In genomic region chr5:113221147-113221865, GRCm38 (mm10) we compare ENCODE assay signal across 8 mouse cellular contexts. TPM values are rescaled to one million over a fixed set of nuclear protein-coding genes. Genes with fewer than 3 reads are reported as not detected.
DNase-seq lines count a peak whose midpoint lies in the region; ATAC-seq and TF ChIP-seq lines count a peak whose summit lies in the region.

Gene 2900026A02Rik (minus strand): TSS chr5:113221236.

- WGBS in embryonic facial prominence, embryonic 15.5 days = 10% methylated on average over 51 of the region's 62 CpGs
- WGBS in heart, embryonic 12.5 days = 12% methylated on average over 62 of the region's 62 CpGs
- 11% methylated on average over 42 of the region's 62 CpGs for WGBS in kidney, embryonic 16.5 days
- 16% methylated on average over 60 of the region's 62 CpGs for WGBS in liver, adult 2 months
- 10% methylated on average over 48 of the region's 62 CpGs for WGBS in midbrain, postnatal 0 days
- WGBS in stomach, embryonic 15.5 days = 10% methylated on average over 42 of the region's 62 CpGs

- peak; percentile 78 for DNase-seq in layer of hippocampus, adult 11-12 months (ENCODE audit: low spot score)
- DNase-seq in layer of hippocampus, adult 9-10 months (ENCODE audit: low spot score) = no peak
- DNase-seq in liver, adult 2 months (ENCODE audit: extremely low read depth, low read depth, low spot score) = no peak
- DNase-seq in midbrain, postnatal 0 days (ENCODE audit: low spot score) = peak; percentile 80

- ATAC-seq in embryonic facial prominence, embryonic 15.5 days (ENCODE audit: insufficient number of reproducible peaks, low FRiP score, low TSS enrichment, low read depth) = peak; percentile 41; the same call in 1 of the 2 replicates
- ATAC-seq in heart, embryonic 12.5 days (ENCODE audit: insufficient number of reproducible peaks, low FRiP score) = peak; percentile 68
- ATAC-seq in kidney, embryonic 16.5 days (ENCODE audit: low FRiP score, low TSS enrichment) = peak; percentile 43; the same call in 1 of the 2 replicates
- peak; percentile 67 for ATAC-seq in midbrain, postnatal 0 days (ENCODE audit: low FRiP score)
- ATAC-seq in stomach, embryonic 15.5 days (ENCODE audit: insufficient read depth, low FRiP score, low read depth) = peak; percentile 34; the same call in 1 of the 2 replicates

- peaks cover 27% of the 10 kb centered on the region for H3K27me3 ChIP-seq in embryonic facial prominence, embryonic 15.5 days
- peaks cover 31% of the 10 kb centered on the region for H3K27me3 ChIP-seq in heart, embryonic 12.5 days (replicated peaks)
- no peaks in the 10 kb centered on the region for H3K27me3 ChIP-seq in kidney, embryonic 16.5 days (ENCODE audit: insufficient read depth, low read length)
- H3K27me3 ChIP-seq in liver, adult 2 months (ENCODE audit: control insufficient read depth, insufficient read depth, low read length) = no peaks in the 10 kb centered on the region
- no peaks in the 10 kb centered on the region for H3K27me3 ChIP-seq in midbrain, postnatal 0 days (ENCODE audit: insufficient read depth, low read length)
- no peaks in the 10 kb centered on the region for H3K27me3 ChIP-seq in stomach, embryonic 15.5 days (replicated peaks)

- peak within 1 kb of the TSS; percentile 98 for H3K4me2 ChIP-seq in embryonic facial prominence, embryonic 15.5 days (replicated peaks)
- peak within 1 kb of the TSS; percentile 100 for H3K4me2 ChIP-seq in heart, embryonic 12.5 days
- H3K4me2 ChIP-seq in kidney, embryonic 16.5 days (replicated peaks; ENCODE audit: low read depth, low read length) = peak within 1 kb of the TSS; percentile 90
- peak within 1 kb of the TSS; percentile 99 for H3K4me2 ChIP-seq in midbrain, postnatal 0 days (ENCODE audit: low read depth, low read length, poor library complexity, severe bottlenecking)
- peak within 1 kb of the TSS; percentile 97 for H3K4me2 ChIP-seq in stomach, embryonic 15.5 days

- peak within 1 kb of the TSS; percentile 45 for H3K9ac ChIP-seq in embryonic facial prominence, embryonic 15.5 days
- H3K9ac ChIP-seq in heart, embryonic 12.5 days = peak within 1 kb of the TSS; percentile 83
- peak within 1 kb of the TSS; percentile 75 for H3K9ac ChIP-seq in kidney, embryonic 16.5 days (replicated peaks; ENCODE audit: low read length)
- peak within 1 kb of the TSS; percentile 82 for H3K9ac ChIP-seq in liver, adult 2 months (ENCODE audit: low read depth, low read length)
- peak within 1 kb of the TSS; percentile 54 for H3K9ac ChIP-seq in midbrain, postnatal 0 days (replicated peaks; ENCODE audit: low read length, poor library complexity, severe bottlenecking)
- H3K9ac ChIP-seq in stomach, embryonic 15.5 days = peak within 1 kb of the TSS; percentile 47

- no peaks in the 10 kb centered on the region for H3K9me3 ChIP-seq in embryonic facial prominence, embryonic 15.5 days (replicated peaks)
- H3K9me3 ChIP-seq in heart, embryonic 12.5 days (replicated peaks) = no peaks in the 10 kb centered on the region
- H3K9me3 ChIP-seq in kidney, embryonic 16.5 days (ENCODE audit: low read length) = no peaks in the 10 kb centered on the region; the same call in 1 of the 2 replicates
- no peaks in the 10 kb centered on the region for H3K9me3 ChIP-seq in midbrain, postnatal 0 days (ENCODE audit: low read length)
- H3K9me3 ChIP-seq in stomach, embryonic 15.5 days = no peaks in the 10 kb centered on the region

- H3K4me3 ChIP-seq in embryonic facial prominence, embryonic 15.5 days (replicated peaks) = peak within 1 kb of the TSS; percentile 64
- peak within 1 kb of the TSS; percentile 74 for H3K4me3 ChIP-seq in heart, embryonic 12.5 days
- peak within 1 kb of the TSS; percentile 75 for H3K4me3 ChIP-seq in kidney, embryonic 16.5 days (ENCODE audit: low read length)
- peak within 1 kb of the TSS; percentile 76 for H3K4me3 ChIP-seq in liver, adult 2 months (ENCODE audit: insufficient read depth, low read depth, low read length)
- peak within 1 kb of the TSS; percentile 67 for H3K4me3 ChIP-seq in midbrain, postnatal 0 days (ENCODE audit: low read depth, low read length)
- H3K4me3 ChIP-seq in stomach, embryonic 15.5 days (replicated peaks) = peak within 1 kb of the TSS; percentile 70

- no peaks in the 10 kb centered on the region for H3K36me3 ChIP-seq in embryonic facial prominence, embryonic 15.5 days
- no peaks in the 10 kb centered on the region for H3K36me3 ChIP-seq in heart, embryonic 12.5 days
- no peaks in the 10 kb centered on the region for H3K36me3 ChIP-seq in kidney, embryonic 16.5 days (ENCODE audit: insufficient read depth, low read length)
- H3K36me3 ChIP-seq in liver, adult 2 months (ENCODE audit: control insufficient read depth, insufficient read depth, low read length) = no peaks in the 10 kb centered on the region
- no peaks in the 10 kb centered on the region for H3K36me3 ChIP-seq in midbrain, postnatal 0 days (ENCODE audit: insufficient read depth, low read length)
- no peaks in the 10 kb centered on the region for H3K36me3 ChIP-seq in stomach, embryonic 15.5 days

- peaks cover 27% of the 10 kb centered on the region for H3K4me1 ChIP-seq in embryonic facial prominence, embryonic 15.5 days
- peaks cover 18% of the 10 kb centered on the region for H3K4me1 ChIP-seq in heart, embryonic 12.5 days (replicated peaks)
- peaks cover 45% of the 10 kb centered on the region for H3K4me1 ChIP-seq in kidney, embryonic 16.5 days (ENCODE audit: insufficient read depth, low read length)
- H3K4me1 ChIP-seq in liver, adult 2 months (ENCODE audit: control insufficient read depth, insufficient read depth, low read length) = peaks cover 29% of the 10 kb centered on the region
- no peaks in the 10 kb centered on the region; the same call in none of the 2 replicates for H3K4me1 ChIP-seq in midbrain, postnatal 0 days (ENCODE audit: insufficient read depth, low read length)
- peaks cover 39% of the 10 kb centered on the region for H3K4me1 ChIP-seq in stomach, embryonic 15.5 days

- peak; percentile 87 for TF ChIP-seq CTCF in liver, adult 2 months (IDR thresholded peaks at IDR 0.05; ENCODE audit: low read depth, low read length)
- peak; percentile 78 for TF ChIP-seq CTCF in midbrain, postnatal 0 days (IDR thresholded peaks at IDR 0.05)

- H3K79me2 ChIP-seq in liver, adult 2 months (ENCODE audit: control insufficient read depth, insufficient read depth, low read length) = no peaks in the 10 kb centered on the region

- H3K27ac ChIP-seq in embryonic facial prominence, embryonic 15.5 days (replicated peaks) = no peak within 1 kb of the TSS
- no peak within 1 kb of the TSS for H3K27ac ChIP-seq in heart, embryonic 12.5 days (ENCODE audit: poor library complexity, severe bottlenecking)
- peak within 1 kb of the TSS; percentile 88 for H3K27ac ChIP-seq in kidney, embryonic 16.5 days (ENCODE audit: low read length)
- peak within 1 kb of the TSS; percentile 96 for H3K27ac ChIP-seq in liver, adult 2 months (replicated peaks; ENCODE audit: insufficient read depth, low read depth, low read length)
- H3K27ac ChIP-seq in midbrain, postnatal 0 days (ENCODE audit: low read depth, low read length) = 0 out of 2 replicates have a peak within 1 kb of the TSS, but pooled peaks have one; percentile 43
- H3K27ac ChIP-seq in stomach, embryonic 15.5 days = peak within 1 kb of the TSS; percentile 74

- TF ChIP-seq POLR2A in liver, adult 2 months (IDR thresholded peaks at IDR 0.05; ENCODE audit: extremely low read depth, insufficient read depth, low read length) = no peak

RNA-seq across cellular contexts. Expression of gene 2900026A02Rik, which starts in this region (rescaled TPM):
- 14.2 and 16.4 TPM in 2 replicates for polyA plus RNA-seq in embryonic facial prominence, embryonic 15.5 days (2015; fragmentation: Nextera tagmentation; extraction: Ambion mirVana)
- polyA plus RNA-seq in heart, embryonic 12.5 days (2016; fragmentation: Nextera tagmentation; extraction: Ambion mirVana) = 20.0 and 22.8 TPM in 2 replicates
- 7.2 and 7.9 TPM in 2 replicates for polyA plus RNA-seq in kidney, embryonic 16.5 days (2015; fragmentation: Nextera tagmentation; extraction: Ambion mirVana)
- 8.0 and 15.4 TPM in 2 replicates for total RNA-seq in liver, adult 2 months (2014; rRNA removed)
- polyA plus RNA-seq in liver, adult 2 months (2012; rRNA removed) = 29.2 and 35.8 TPM in 2 replicates
- total RNA-seq in midbrain, postnatal 0 days (2014; rRNA removed) = 11.7 and 11.8 TPM in 2 replicates
- 3.3 and 3.8 TPM in 2 replicates for polyA plus RNA-seq in midbrain, postnatal 0 days (2015; fragmentation: Nextera tagmentation; extraction: Ambion mirVana)
- 12.6 and 15.2 TPM in 2 replicates for polyA plus RNA-seq in stomach, embryonic 15.5 days (2015; fragmentation: Nextera tagmentation; extraction: Ambion mirVana)

Comparison
In these comparisons a context has a peak if more than half of its experiments do, and no peak if none do; other contexts are left out.
1. DNase-seq: peak in layer of hippocampus, adult 11-12 months (single experiment) and midbrain, postnatal 0 days (single experiment); none in layer of hippocampus, adult 9-10 months (single experiment) and liver, adult 2 months (single experiment).
2. H3K27ac ChIP-seq: peak in kidney, embryonic 16.5 days (single experiment), liver, adult 2 months (single experiment), midbrain, postnatal 0 days (single experiment) and stomach, embryonic 15.5 days (single experiment); none in embryonic facial prominence, embryonic 15.5 days (single experiment) and heart, embryonic 12.5 days (single experiment).
3. Peak in every context shown above with its lines, with median percentiles within 50 percentile points of each other: ATAC-seq, H3K4me2 ChIP-seq, H3K4me3 ChIP-seq and H3K9ac ChIP-seq.